Mouse (Mus musculus): ENCODE results near the gene Olfr16.

Olfr16 gene

DNA sequence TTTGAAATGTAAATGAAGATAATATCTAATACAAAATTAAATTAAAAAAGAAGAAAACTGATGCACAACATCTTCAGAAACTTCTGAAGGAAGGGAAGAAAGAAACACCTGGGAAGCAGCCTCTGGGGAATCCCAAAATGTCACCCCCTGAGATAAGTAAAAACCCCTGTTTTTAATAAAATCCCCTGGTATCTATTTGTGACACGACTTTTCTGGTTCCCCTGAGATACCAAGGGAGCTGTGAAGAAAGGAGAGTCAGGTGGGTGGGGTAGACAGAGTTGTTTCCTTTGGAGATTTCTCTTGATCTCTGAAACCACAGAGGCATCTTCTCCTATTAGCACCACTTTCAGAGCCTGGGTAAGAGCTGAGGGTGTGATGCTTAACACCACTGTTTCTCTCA, at the start of gene Olfr16:
Gene Olfr16, plus strand, starts transcription at position 250 of the 400 bp plus-strand sequence.
- DNase-seq (ENCODE audit: low read depth, low spot score): no peak

DNA sequence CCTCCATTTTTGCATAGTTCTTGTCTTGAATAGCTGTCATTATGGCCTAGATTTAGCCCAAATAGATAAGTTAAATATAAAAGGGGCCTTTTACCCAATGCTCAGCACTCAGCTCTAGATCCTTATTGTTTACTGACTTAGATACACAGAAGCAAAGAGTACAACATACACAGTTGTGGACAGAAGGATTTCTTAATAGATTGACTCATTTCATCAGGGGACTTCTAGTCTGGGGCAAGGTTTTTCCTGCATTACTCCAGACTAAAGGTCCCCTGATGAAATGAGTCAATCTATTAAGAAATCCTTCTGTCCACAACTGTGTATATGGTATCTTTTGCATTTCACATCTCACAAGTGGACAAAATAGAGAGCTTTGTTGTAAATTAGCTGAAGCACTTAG, 46.9 kb upstream of the Olfr16 start:
- DNase-seq (ENCODE audit: low read depth, low spot score): no peak

DNA sequence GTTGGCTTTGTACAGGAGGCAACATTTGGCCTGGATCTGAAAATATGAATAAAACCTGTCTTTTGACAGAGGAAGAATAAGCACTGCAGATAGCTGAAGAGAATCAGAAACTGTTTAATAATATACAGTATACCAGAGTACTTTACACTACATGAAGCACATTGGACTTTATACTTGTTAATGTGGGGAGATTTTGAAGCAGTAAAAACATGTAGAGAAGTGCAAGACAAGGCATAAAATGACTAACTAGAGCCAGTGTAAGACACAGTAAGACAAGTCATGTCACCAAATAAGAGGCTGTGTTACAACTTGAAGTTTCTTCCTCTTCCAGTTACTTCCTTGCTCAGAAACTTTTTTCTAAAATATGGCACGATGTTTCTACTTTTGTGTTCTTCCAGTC, 33.1 kb upstream of the Olfr16 start:
- no peak for DNase-seq (ENCODE audit: low read depth, low spot score)

DNA sequence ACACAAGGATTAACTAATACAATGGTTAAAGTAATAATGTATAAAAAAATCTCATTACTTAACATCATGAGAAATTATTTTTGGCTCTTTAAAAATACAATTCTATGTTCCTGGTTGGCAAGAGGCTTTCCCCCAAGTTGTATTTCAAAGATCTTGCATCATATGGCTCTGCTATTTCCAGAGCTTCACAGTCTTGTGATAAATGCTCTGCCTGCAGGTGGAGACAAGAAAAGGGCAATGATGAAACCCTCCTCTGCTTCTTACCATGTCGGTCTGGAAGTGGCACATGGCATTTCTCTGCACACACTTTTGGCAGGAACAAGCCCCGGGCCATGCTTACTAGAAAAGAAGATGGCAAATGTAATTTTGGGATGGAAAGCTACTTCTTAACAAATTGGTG, 31.8 kb upstream of the Olfr16 start:
- peak; percentile 36 for DNase-seq (ENCODE audit: low read depth, low spot score)

DNA sequence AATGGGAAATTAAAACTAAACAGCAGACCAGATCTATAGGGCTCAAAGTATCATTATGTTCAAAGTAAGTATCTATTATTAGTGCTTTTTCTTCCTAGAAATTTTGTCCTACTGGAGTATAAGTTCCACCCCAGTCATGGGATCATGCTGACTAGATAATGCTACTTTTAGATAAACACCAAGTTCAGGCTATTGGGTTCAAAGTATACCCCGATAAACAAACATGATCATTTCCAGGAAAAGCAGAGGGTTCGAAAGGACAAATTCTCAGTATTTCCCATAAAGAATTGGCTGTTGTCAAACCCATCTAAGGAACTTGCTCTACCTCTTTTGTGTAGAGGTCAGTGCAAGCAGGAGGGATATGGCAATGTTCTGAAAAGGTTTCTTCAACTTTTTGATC, 18.0 kb upstream of the Olfr16 start:
- no peak for DNase-seq (ENCODE audit: low read depth, low spot score)

DNA sequence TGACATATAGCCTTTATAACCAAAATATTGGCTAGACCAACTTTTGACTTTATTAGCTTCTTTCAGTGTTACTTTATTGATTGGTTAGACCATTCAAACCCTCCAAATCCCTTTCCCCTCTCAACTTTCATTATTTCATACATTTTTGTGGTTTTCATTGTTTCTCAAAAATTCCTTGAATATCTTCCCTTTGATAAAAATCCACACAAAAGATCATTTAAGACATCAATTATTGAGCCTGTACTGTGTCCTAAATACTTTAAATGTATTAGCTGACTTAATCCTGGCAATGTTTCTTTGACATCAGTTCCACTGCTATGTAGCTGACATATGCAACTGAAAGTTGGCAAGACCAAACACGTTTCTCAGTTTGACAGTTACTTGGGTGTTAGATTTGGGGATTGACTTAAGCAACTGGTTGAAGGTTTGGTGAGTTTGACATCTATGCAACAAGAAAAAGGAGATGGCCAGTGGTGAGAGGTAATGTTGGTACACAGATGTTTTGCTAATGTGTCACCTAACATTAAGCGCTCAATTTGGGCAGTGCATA, 1.0 kb downstream of the Olfr16 start:
- no peak for DNase-seq (ENCODE audit: low read depth, low spot score)

DNA sequence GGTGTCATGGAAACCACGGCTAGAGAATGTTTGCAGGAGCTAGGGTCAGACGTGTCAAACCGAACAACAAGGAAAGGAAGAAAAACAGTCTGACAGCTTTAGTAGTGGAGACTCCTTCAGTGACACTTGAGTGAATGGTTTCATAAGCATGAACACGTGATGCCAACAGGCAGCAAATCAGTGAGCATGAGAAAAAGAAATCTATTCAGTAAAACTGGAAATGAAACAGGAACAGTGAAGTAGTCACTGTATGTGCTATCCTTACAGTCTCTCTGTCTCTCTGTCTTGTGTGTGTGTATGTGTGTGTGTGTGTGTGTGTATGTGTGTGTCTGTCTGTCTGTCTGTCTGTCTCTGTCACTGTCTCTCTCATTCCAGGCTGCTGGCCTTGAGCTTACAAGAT, 5.2 kb downstream of the Olfr16 start:
- DNase-seq (ENCODE audit: low read depth, low spot score): no peak

DNA sequence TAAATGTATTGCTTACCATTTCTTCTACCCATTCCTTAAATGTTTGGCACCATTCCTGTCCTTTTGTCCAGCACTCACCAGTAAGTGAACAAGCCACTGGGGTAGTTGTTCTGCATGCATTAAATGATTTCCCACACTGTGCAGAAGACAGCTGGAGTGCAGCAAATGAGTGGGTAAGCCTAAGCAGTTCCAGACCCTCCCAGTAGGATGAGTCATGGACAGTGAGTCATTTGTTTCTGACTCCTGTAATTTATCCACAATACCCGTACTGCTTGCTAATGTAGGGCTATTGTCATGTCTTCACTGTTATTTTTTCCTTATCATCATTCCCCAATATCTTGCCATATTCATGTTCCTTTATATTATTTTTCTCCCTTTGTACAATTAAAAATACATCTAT, 10.2 kb downstream of the Olfr16 start:
- DNase-seq (ENCODE audit: low read depth, low spot score): peak; percentile 90

DNA sequence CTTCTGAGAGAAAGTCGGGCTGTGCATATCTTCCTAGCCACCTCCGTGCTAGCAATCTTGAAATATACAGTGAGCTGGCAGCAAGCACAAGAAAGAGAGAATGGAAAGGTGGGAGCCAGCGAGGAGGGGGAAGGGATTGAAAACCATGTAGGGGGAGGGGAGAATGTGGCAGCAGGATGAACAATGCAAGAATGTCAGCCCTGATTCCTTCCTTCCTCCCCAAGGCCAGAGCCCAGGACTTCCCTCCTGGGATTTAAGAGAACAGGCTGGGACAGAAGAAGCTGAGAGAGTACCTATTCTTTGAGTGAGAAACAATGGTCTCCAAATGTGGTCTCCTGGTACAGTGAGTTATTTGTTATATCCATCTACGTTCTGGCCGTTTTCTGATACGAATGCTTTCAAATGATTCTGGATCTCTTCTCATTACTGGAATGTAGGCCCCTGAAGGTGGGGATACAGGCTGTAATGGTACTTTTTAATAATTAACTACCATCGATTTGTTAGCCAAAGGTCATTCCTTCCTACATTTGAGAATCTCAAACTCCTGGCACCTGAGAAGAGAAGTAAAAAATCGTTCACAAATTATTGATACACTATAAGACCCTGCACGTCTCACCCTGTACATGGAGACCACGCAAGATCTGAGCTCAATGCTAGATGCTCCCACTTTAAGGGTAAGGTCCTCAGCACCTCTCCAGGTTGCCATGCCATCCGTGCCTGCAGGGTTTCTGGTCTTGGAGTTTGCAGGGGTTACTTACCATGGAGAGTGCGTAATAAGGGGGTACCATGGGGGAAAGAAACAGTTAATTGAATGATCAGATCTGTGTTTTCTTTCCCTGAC, 39.8 kb downstream of the Olfr16 start:
- no peak for DNase-seq (ENCODE audit: low read depth, low spot score)

DNA sequence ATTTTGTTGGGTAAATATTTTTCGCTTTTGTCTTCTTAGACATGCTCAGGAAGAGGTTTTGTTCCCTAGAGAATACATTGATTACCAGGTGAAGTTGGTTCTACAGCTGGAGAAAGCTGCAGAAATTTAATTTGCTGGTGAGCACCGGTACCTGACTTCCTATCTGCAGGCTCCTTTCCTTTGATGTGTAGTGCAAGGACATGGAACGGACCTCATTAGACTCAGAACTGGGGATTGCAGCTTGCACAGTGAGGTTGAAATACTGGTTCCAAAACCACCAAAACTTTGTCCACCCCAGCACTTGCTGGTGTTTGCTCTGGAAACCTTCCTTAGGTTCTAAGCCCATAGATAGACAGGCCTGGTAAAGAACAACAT, 40.4 kb downstream of the Olfr16 start:
- no peak for DNase-seq (ENCODE audit: low read depth, low spot score)
